Mouse (Mus musculus): ENCODE measurements around the gene Wdr81. TPM values are rescaled to one million over a fixed set of nuclear protein-coding genes. Genes with fewer than 3 reads are reported as not detected.

Gene Wdr81
- polyA plus RNA-seq, 1 experiment = 52.1 TPM

DNA sequence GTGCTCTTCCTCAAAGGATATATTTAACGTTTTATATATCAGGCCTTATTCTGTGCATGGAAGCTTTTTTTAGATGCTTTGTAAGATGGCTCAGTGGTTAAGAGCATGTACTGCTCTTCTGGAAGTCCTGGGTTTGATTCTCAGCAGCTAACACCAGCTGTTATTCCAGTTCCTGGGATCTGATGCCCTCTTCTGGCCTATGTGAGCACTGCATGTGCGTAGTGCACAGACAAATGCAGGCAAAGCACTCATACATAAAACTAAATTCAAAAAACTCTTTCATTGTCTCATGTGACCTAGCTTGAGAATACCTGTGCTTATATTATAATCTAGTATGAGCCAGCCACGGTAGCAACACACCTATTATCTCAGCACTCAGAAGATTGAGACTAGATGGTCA lies 47.7 kb downstream of the Wdr81 start:
- Histone ChIP-seq H3K27ac (ENCODE audit: control insufficient read depth, insufficient read depth, low read length) (no peak overlapping the region), H3K4me1 (replicated peaks; ENCODE audit: control insufficient read depth, insufficient read depth, low read length) (peaks cover 23% of the 10 kb centered on the region), H3K36me3 (ENCODE audit: control insufficient read depth, insufficient read depth, low read length) (no peaks in the 10 kb centered on the region), H3K4me3 (ENCODE audit: control insufficient read depth, insufficient read depth, low read length) (no peak overlapping the region), H3K27me3 (ENCODE audit: control insufficient read depth, insufficient read depth, low read length) (no peaks in the 10 kb centered on the region)
- TF ChIP-seq POLR2A (IDR thresholded peaks at IDR 0.05; ENCODE audit: control insufficient read depth, extremely low read depth, insufficient read depth, low read length, poor library complexity) (no peak), CTCF (IDR thresholded peaks at IDR 0.05; ENCODE audit: borderline replicate concordance, control insufficient read depth, extremely low read depth, insufficient read depth, low read length, poor library complexity) (no peak)
- WGBS = 78% methylated on average over 3 of the region's 3 CpGs
- DNase-seq = peak; percentile 80

DNA sequence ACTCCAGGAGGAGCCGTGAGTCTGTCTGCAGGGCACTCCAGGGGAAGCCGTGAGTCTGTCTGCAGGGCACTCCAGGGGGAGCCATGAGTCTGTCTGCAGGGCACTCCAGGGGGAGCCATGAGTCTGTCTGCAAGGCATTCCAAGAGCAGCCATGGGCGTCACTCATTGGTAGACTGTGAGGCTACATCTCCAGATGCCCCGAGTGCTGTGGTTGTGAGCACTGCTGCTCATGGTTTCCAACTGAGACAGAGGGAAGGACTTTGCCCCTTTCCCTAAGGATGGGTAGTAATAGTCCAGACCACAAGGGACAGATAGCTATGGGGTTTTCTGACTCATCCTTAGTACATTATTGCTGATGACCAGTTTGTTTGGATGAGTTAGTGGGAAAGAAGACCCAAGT lies 48.4 kb downstream of the Wdr81 start:
- Histone ChIP-seq H3K36me3 (ENCODE audit: control insufficient read depth, insufficient read depth, low read length) (no peaks in the 10 kb centered on the region), H3K27me3 (ENCODE audit: control insufficient read depth, insufficient read depth, low read length) (no peaks in the 10 kb centered on the region), H3K27ac (ENCODE audit: control insufficient read depth, insufficient read depth, low read length) (no peak overlapping the region), H3K4me1 (replicated peaks; ENCODE audit: control insufficient read depth, insufficient read depth, low read length) (peaks cover 18% of the 10 kb centered on the region), H3K4me3 (ENCODE audit: control insufficient read depth, insufficient read depth, low read length) (no peak overlapping the region)
- DNase-seq = no peak
- no peak for TF ChIP-seq CTCF (IDR thresholded peaks at IDR 0.05; ENCODE audit: borderline replicate concordance, control insufficient read depth, extremely low read depth, insufficient read depth, low read length, poor library complexity)
- no peak for TF ChIP-seq POLR2A (IDR thresholded peaks at IDR 0.05; ENCODE audit: control insufficient read depth, extremely low read depth, insufficient read depth, low read length, poor library complexity)
- 90% methylated on average over 4 of the region's 4 CpGs for WGBS

DNA sequence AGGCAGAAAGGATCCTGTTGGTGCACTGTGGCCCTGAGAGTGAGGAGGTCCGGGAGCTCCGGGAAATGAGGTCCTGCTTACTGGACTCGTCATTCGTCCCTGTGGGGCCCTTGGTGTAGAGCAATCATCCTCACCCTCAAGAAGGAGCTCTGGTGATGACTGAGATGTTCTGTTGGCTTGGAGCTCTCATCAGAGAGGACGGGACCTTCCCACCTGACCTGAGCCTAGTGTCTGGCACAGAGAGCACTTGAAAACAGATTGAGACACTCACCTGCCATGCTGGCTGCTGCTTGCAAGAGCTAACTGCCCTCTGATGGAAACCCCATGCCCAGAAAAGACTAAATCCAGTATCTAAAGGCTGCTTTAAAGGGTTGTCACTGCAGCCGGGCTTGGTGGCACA lies 49.7 kb downstream of the Wdr81 start:
- Histone ChIP-seq H3K4me1 (replicated peaks; ENCODE audit: control insufficient read depth, insufficient read depth, low read length) (peaks cover 5% of the 10 kb centered on the region), H3K36me3 (ENCODE audit: control insufficient read depth, insufficient read depth, low read length) (no peaks in the 10 kb centered on the region; the same call in 1 of the 2 replicates), H3K27ac (ENCODE audit: control insufficient read depth, insufficient read depth, low read length) (no peak overlapping the region), H3K4me3 (ENCODE audit: control insufficient read depth, insufficient read depth, low read length) (no peak overlapping the region), H3K27me3 (ENCODE audit: control insufficient read depth, insufficient read depth, low read length) (no peaks in the 10 kb centered on the region)
- WGBS = 96% methylated on average over 6 of the region's 6 CpGs
- DNase-seq = no peak
- TF ChIP-seq CTCF (IDR thresholded peaks at IDR 0.05; ENCODE audit: borderline replicate concordance, control insufficient read depth, extremely low read depth, insufficient read depth, low read length, poor library complexity) (no peak), POLR2A (IDR thresholded peaks at IDR 0.05; ENCODE audit: control insufficient read depth, extremely low read depth, insufficient read depth, low read length, poor library complexity) (no peak)

DNA sequence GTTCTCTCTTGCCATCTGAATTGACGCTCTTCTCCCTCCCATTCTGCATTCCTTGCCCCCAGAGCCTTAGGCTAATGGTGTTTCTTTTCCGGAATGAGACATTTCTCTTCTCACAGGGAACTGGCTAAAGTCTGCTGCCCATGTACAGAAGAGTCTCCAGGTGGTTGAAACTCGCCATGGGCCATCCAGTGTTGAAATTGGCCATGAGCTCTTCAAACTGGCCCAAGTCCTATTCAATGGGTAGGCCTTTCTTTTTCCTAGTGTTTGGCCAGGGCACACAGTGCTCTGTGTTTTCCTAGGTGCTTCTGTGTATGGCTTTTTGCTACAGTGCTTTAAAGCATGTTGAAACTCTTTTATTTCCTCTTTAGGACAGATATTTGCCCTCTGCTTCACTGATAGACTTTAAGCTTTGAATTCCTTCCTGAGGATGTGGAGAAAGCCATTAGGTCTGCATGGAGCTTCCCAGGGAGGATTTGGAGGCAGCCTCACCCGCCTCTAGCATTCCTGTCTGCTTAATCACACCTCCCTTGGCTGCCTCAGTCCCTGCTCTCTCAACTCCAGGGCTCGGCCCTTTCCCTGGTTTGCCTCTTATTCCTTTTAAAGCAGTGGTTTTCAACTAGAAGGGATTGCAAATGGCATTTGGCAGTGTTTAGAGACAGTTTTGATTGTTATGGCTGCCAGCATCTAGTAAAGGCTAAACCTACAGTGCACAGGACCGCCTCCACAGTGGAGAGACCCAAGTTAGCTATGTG lies 51.0 kb downstream of the Wdr81 start:
- H3K27me3 ChIP-seq (ENCODE audit: control insufficient read depth, insufficient read depth, low read length) = no peaks in the 10 kb centered on the region
- 95% methylated on average over 6 of the region's 6 CpGs for WGBS
- no peak for DNase-seq
- no peaks in the 10 kb centered on the region; the same call in 1 of the 2 replicates for H3K36me3 ChIP-seq (ENCODE audit: control insufficient read depth, insufficient read depth, low read length)
- no peak overlapping the region for H3K4me3 ChIP-seq (ENCODE audit: control insufficient read depth, insufficient read depth, low read length)
- TF ChIP-seq POLR2A (IDR thresholded peaks at IDR 0.05; ENCODE audit: control insufficient read depth, extremely low read depth, insufficient read depth, low read length, poor library complexity) (no peak), CTCF (IDR thresholded peaks at IDR 0.05; ENCODE audit: borderline replicate concordance, control insufficient read depth, extremely low read depth, insufficient read depth, low read length, poor library complexity) (no peak)
- H3K27ac ChIP-seq (ENCODE audit: control insufficient read depth, insufficient read depth, low read length) = no peak overlapping the region
- no peaks in the 10 kb centered on the region for H3K4me1 ChIP-seq (replicated peaks; ENCODE audit: control insufficient read depth, insufficient read depth, low read length)

DNA sequence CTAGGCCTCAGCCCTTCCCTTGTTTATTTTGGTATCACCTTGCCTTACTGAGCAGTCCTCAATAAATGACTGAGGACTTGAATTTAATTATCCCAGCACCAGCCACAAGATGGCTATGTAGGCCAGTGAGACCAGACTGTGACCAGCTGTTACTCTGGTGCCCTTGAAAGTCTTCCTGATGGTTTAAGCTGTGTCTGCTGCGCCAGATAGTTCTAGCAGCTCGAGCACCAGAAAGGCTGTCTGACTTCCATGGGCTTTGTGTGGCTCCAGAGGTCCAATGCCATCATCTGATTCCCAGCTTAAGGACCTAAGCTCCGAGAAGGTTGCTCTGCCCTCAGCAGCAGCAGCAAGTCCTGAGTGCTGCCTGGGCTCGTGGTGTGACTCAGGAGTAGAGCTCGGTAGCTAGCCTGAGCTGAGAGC lies 52.2 kb downstream of the Wdr81 start:
- no peak for TF ChIP-seq POLR2A (IDR thresholded peaks at IDR 0.05; ENCODE audit: control insufficient read depth, extremely low read depth, insufficient read depth, low read length, poor library complexity)
- TF ChIP-seq CTCF (IDR thresholded peaks at IDR 0.05; ENCODE audit: borderline replicate concordance, control insufficient read depth, extremely low read depth, insufficient read depth, low read length, poor library complexity) = no peak
- WGBS = 75% methylated on average over 5 of the region's 5 CpGs
- H3K27ac ChIP-seq (ENCODE audit: control insufficient read depth, insufficient read depth, low read length) = no peak overlapping the region

DNA sequence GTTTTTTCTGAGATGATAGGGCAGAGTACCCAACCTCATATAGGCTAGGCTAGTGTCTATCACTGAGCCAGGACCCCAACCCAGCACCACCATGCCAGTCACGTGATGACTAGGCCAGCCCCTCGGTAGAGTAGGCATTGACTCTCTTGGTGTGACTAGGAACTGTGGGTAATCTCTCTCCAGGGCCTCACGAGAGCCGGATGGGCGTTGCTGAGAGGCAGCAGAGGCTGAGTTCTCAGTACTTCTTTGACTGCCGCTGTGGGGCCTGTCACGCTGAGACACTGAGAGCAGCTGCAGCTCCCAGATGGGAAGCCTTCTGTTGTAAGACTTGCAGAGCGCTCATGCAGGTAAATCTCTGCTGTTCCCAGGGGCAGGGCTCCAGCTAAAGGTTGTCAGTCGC lies 54.4 kb downstream of the Wdr81 start:
- no peaks in the 10 kb centered on the region for H3K4me1 ChIP-seq (replicated peaks; ENCODE audit: control insufficient read depth, insufficient read depth, low read length)
- no peak for DNase-seq
- H3K27me3 ChIP-seq (ENCODE audit: control insufficient read depth, insufficient read depth, low read length) = no peaks in the 10 kb centered on the region
- no peak for TF ChIP-seq CTCF (IDR thresholded peaks at IDR 0.05; ENCODE audit: borderline replicate concordance, control insufficient read depth, extremely low read depth, insufficient read depth, low read length, poor library complexity)
- TF ChIP-seq POLR2A (IDR thresholded peaks at IDR 0.05; ENCODE audit: control insufficient read depth, extremely low read depth, insufficient read depth, low read length, poor library complexity) = no peak
- H3K4me3 ChIP-seq (ENCODE audit: control insufficient read depth, insufficient read depth, low read length) = no peak overlapping the region
- WGBS = 93% methylated on average over 9 of the region's 9 CpGs
- no peaks in the 10 kb centered on the region; the same call in 1 of the 2 replicates for H3K36me3 ChIP-seq (ENCODE audit: control insufficient read depth, insufficient read depth, low read length)
- no peak overlapping the region for H3K27ac ChIP-seq (ENCODE audit: control insufficient read depth, insufficient read depth, low read length)

More for the DNA sequence above, 52.2 kb downstream of the Wdr81 start:
- Histone ChIP-seq H3K36me3 (ENCODE audit: control insufficient read depth, insufficient read depth, low read length) (no peaks in the 10 kb centered on the region; the same call in 1 of the 2 replicates), H3K4me3 (ENCODE audit: control insufficient read depth, insufficient read depth, low read length) (no peak overlapping the region), H3K27me3 (ENCODE audit: control insufficient read depth, insufficient read depth, low read length) (no peaks in the 10 kb centered on the region), H3K4me1 (replicated peaks; ENCODE audit: control insufficient read depth, insufficient read depth, low read length) (no peaks in the 10 kb centered on the region)
- peak; percentile 19 for DNase-seq

Data from thymus, adult 2 months (tissue).